Comparison of ENCODE assay signal across 7 mouse cellular contexts in genomic region chr3:65317876-65318537, GRCm38 (mm10).
DNase-seq lines count a peak whose midpoint lies in the region; ATAC-seq and TF ChIP-seq lines count a peak whose summit lies in the region.

No protein-coding gene starts in this region.

- no peak overlapping the region for H3K27ac ChIP-seq in neural tube, embryonic 15.5 days (replicated peaks)
- H3K27ac ChIP-seq in bone marrow macrophage, adult 2 months (ENCODE audit: insufficient read depth, low read depth, low read length) = no peak overlapping the region
- H3K27ac ChIP-seq in liver, embryonic 14.5 days = no peak overlapping the region
- no peak overlapping the region for H3K27ac ChIP-seq in stomach, postnatal 0 days (replicated peaks)

- no peak for TF ChIP-seq EP300 in liver, embryonic 14.5 days (IDR thresholded peaks at IDR 0.05; ENCODE audit: low read depth)
- no peak for TF ChIP-seq EP300 in stomach, postnatal 0 days (optimal IDR thresholded peaks at IDR 0.05)

- no peak overlapping the region for H3K4me2 ChIP-seq in neural tube, embryonic 15.5 days
- H3K4me2 ChIP-seq in liver, embryonic 14.5 days (ENCODE audit: low read depth) = no peak overlapping the region
- no peak overlapping the region for H3K4me2 ChIP-seq in stomach, postnatal 0 days (replicated peaks; ENCODE audit: low read depth)

- WGBS in neural tube, embryonic 15.5 days = 42% methylated on average over 10 of the region's 10 CpGs
- 24% methylated on average over 10 of the region's 10 CpGs for WGBS in liver, embryonic 14.5 days (ENCODE audit: insufficient replicate concordance)
- WGBS in stomach, postnatal 0 days = 45% methylated on average over 10 of the region's 10 CpGs

- no peaks in the 10 kb centered on the region for H3K36me3 ChIP-seq in neural tube, embryonic 15.5 days
- no peaks in the 10 kb centered on the region for H3K36me3 ChIP-seq in liver, embryonic 14.5 days (replicated peaks; ENCODE audit: control insufficient read depth, insufficient read depth, low read depth)
- no peaks in the 10 kb centered on the region for H3K36me3 ChIP-seq in stomach, postnatal 0 days (ENCODE audit: control insufficient read depth, insufficient read depth, low read length)

- H3K27me3 ChIP-seq in neural tube, embryonic 15.5 days (replicated peaks) = no peaks in the 10 kb centered on the region
- no peaks in the 10 kb centered on the region for H3K27me3 ChIP-seq in liver, embryonic 14.5 days (ENCODE audit: control insufficient read depth, insufficient read depth, low read length)
- no peaks in the 10 kb centered on the region for H3K27me3 ChIP-seq in stomach, postnatal 0 days (ENCODE audit: control insufficient read depth, insufficient read depth, low read length)

- no peak for ATAC-seq in neural tube, embryonic 15.5 days (ENCODE audit: low FRiP score)
- peak; percentile 39 for ATAC-seq in granulocyte monocyte progenitor cell, adult 5-6 weeks (replicated peaks; ENCODE audit: poor library complexity, severe bottlenecking)
- ATAC-seq in liver, embryonic 14.5 days (ENCODE audit: insufficient read depth) = no peak
- ATAC-seq in stomach, postnatal 0 days (ENCODE audit: low FRiP score, low TSS enrichment) = no peak

- H3K4me3 ChIP-seq in neural tube, embryonic 15.5 days (replicated peaks) = no peak overlapping the region
- H3K4me3 ChIP-seq in bone marrow macrophage, adult 2 months (ENCODE audit: insufficient read depth, low read length) = no peak overlapping the region
- no peak overlapping the region for H3K4me3 ChIP-seq in liver, embryonic 14.5 days (ENCODE audit: insufficient read depth in 1 of 2, low read depth in 2 of 2, low read length in 2 of 2)
- H3K4me3 ChIP-seq in stomach, postnatal 0 days (ENCODE audit: low read depth, low read length) = no peak overlapping the region

- TF ChIP-seq CTCF in bone marrow macrophage, adult 2 months (IDR thresholded peaks at IDR 0.05; ENCODE audit: low read depth, low read length) = peak; percentile 56
- TF ChIP-seq CTCF in liver, embryonic 14.5 days (IDR thresholded peaks at IDR 0.05; ENCODE audit: low read depth) = peak; percentile 73
- TF ChIP-seq CTCF in stomach, postnatal 0 days (IDR thresholded peaks at IDR 0.05; ENCODE audit: low read depth) = peak; percentile 77

- no peaks in the 10 kb centered on the region for H3K4me1 ChIP-seq in neural tube, embryonic 15.5 days
- peaks cover 2% of the 10 kb centered on the region for H3K4me1 ChIP-seq in bone marrow macrophage, adult 2 months (ENCODE audit: control insufficient read depth, insufficient read depth, low read length)
- no peaks in the 10 kb centered on the region for H3K4me1 ChIP-seq in liver, embryonic 14.5 days (replicated peaks; ENCODE audit: control insufficient read depth in 2 of 2, insufficient read depth in 2 of 2, low read length in 1 of 2)
- H3K4me1 ChIP-seq in stomach, postnatal 0 days (replicated peaks; ENCODE audit: control insufficient read depth, insufficient read depth) = no peaks in the 10 kb centered on the region

- TF ChIP-seq POLR2A in bone marrow macrophage, adult 2 months (IDR thresholded peaks at IDR 0.05; ENCODE audit: borderline replicate concordance, low read depth, low read length) = no peak

- H3K9ac ChIP-seq in neural tube, embryonic 15.5 days (replicated peaks) = no peak overlapping the region
- H3K9ac ChIP-seq in liver, embryonic 14.5 days (replicated peaks) = no peak overlapping the region
- H3K9ac ChIP-seq in stomach, postnatal 0 days (ENCODE audit: low read length) = no peak overlapping the region

- peak; percentile 50 for DNase-seq in neural tube, embryonic 10.5 days (ENCODE audit: extremely low spot score, low spot score)
- DNase-seq in MEL-GATA-1-ER (ENCODE audit: extremely low read depth, low read depth) = peak; percentile 9
- peak in 2 of 3 experiments; percentile 1 to 24 for DNase-seq in liver, embryonic 14.5 days (ENCODE audit: low read depth in 3 of 3, low spot score in 3 of 3)
- peak; percentile 50 for DNase-seq in stomach, postnatal 0 days (ENCODE audit: low spot score)

- no peaks in the 10 kb centered on the region for H3K9me3 ChIP-seq in neural tube, embryonic 15.5 days (replicated peaks)
- H3K9me3 ChIP-seq in liver, embryonic 14.5 days (ENCODE audit: control insufficient read depth, low read length) = no peaks in the 10 kb centered on the region
- H3K9me3 ChIP-seq in stomach, postnatal 0 days (ENCODE audit: control insufficient read depth, low read length) = no peaks in the 10 kb centered on the region
